Mouse (Mus musculus) hindbrain, embryonic 10.5 days (tissue): ENCODE measurements at regions not wholly inside any gene's neighbourhood (a gene's known extent, or its start where the extent isn't known, plus 50 kb on each side); places are given as distances from the start of the nearest gene placed in this dataset.
"Not testable (repeated sequence)": the region's sequence is repeated elsewhere in the genome, so short reads cannot be mapped to it uniquely, and the experiment has no call there.

Source experiments
- DNase-seq: peaks from one replicate; pipeline ENCODE4 v3.0.0-alpha.2; 2017; ENCODE audit warnings: low spot score
- H3K27ac ChIP-seq: fragments of 300-500 bp; sonication (generic); 2 replicates; pipeline ENCODE4 v1.5.1; 2016; ENCODE audit warnings: mild to moderate bottlenecking, moderate library complexity
- H3K27me3 ChIP-seq: fragments of 300-500 bp; sonication (generic); 2 replicates; pipeline ENCODE4 v1.6.1; 2016; ENCODE audit warnings: mild to moderate bottlenecking; ENCODE audit not compliant: poor library complexity, insufficient read depth, severe bottlenecking
- H3K36me3 ChIP-seq: fragments of 300-500 bp; sonication (generic); 2 replicates; pipeline ENCODE4 v1.6.1; 2016; ENCODE audit warnings: mild to moderate bottlenecking, moderate library complexity
- H3K4me1 ChIP-seq: fragments of 300-500 bp; sonication (generic); replicated peaks from 2 replicates; pipeline ENCODE4 v1.6.1; 2016; ENCODE audit warnings: mild to moderate bottlenecking
- H3K4me3 ChIP-seq: fragments of 300-500 bp; sonication (generic); 2 replicates; pipeline ENCODE4 v1.5.1; 2016; ENCODE audit warnings: mild to moderate bottlenecking, moderate library complexity
- H3K9me3 ChIP-seq: fragments of 300-500 bp; sonication (generic); 2 replicates; pipeline ENCODE4 v1.6.1; 2016; ENCODE audit warnings: mild to moderate bottlenecking, moderate library complexity
- WGBS: fragments of 180-500 bp; shearing (Covaris S2); methylation state at CpG from one replicate; pipeline ENCODE4 v1.1.7; 2016; 5-methylcytosine and 5-hydroxymethylcytosine counted together

DNA sequence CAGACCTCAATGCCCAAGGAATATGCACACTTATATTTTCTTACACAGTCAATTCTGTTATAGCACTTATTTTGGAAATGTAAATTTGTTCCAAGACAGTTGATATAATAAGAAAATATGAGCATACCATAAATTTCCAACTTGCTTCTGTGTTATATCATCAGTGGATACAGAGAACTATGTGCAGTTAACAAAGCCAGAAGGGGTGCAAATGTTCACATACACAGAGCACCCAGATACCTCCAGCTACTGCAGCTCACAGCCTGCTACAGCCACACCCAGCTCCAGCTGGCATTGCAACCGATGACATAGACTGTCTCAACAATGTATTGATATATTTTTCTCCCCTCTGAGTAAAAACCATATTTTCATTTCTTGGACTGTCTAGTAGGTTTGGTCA lies 785.3 kb downstream of the Cypt12 start:
- 89% methylated on average over 1 of the region's 1 CpGs for WGBS

DNA sequence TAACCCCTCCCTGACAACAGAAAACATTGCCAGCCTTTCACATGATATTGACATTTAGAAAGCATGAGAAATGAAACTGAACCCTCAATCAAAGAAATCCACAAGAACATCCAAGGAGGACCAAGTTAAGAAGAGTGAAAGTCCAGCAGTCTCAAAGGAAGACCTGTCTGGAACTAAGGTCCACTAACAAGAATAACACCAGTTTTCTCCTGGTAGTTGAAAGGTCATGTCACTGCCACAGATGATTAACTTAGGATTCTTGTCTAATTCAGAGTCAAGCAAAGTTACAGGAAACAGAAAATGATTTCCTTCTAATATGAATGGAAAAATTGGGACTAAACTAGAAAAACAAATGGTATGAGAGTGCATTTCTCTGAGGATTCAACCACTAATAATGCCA lies 790.7 kb downstream of the Cypt12 start:
- no peak for DNase-seq
- no peak overlapping the region for H3K4me3 ChIP-seq
- H3K9me3 ChIP-seq: no peaks in the 10 kb centered on the region

More for the DNA sequence above, 785.3 kb downstream of the Cypt12 start:
- Histone ChIP-seq H3K27ac (no peak overlapping the region), H3K36me3 (no peaks in the 10 kb centered on the region), H3K27me3 (no peaks in the 10 kb centered on the region), H3K4me3 (no peak overlapping the region), H3K9me3 (no peaks in the 10 kb centered on the region), H3K4me1 (no peaks in the 10 kb centered on the region)
- DNase-seq: no peak

DNA sequence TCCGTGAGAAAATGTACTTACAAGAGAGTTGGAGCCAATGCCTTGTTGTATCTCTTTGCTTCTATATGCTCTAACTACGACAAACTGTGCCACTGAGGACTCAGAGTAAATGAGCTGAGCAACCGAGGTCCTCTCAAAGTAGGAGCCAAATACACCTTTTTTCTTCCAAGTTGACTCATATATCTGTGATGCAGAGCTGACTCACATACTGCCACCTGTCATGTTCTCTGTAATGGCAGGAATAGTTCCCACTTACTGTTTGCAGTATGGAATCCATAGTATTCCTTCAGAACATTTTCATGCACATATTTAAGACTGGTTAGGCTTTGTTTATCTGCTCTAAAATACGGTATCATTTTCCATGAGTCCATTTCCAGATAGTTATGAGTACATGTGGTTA lies 792.1 kb downstream of the Cypt12 start:
- Histone ChIP-seq H3K4me3 (no peak overlapping the region), H3K27ac (no peak overlapping the region), H3K36me3 (no peaks in the 10 kb centered on the region), H3K4me1 (no peaks in the 10 kb centered on the region), H3K9me3 (no peaks in the 10 kb centered on the region), H3K27me3 (no peaks in the 10 kb centered on the region)
- DNase-seq: no peak
- 86% methylated on average over 4 of the region's 4 CpGs for WGBS

More for the DNA sequence above, 790.7 kb downstream of the Cypt12 start:
- H3K27me3 ChIP-seq: no peaks in the 10 kb centered on the region
- no peaks in the 10 kb centered on the region for H3K36me3 ChIP-seq
- no peak overlapping the region for H3K27ac ChIP-seq
- no peaks in the 10 kb centered on the region for H3K4me1 ChIP-seq

DNA sequence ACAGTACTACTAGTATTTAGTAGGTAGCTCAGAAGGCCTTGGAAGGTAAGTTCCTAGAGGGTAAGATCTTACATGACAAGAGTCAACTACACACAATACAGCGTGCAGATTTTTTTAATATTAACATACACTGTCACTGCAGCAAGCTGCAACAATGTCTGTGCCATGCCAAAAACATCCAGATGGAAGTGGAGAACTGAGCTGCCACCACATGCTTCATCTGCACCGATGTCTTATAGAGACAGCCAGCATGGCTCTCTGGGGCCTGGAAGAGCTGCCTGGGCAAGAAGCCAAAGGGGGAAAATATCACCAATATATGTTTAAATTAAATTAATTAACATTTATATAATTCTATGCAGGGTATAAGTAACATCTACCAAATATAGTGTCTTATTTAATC lies 795.3 kb downstream of the Cypt12 start:
- Histone ChIP-seq H3K4me1 (no peaks in the 10 kb centered on the region), H3K4me3 (no peak overlapping the region), H3K27ac (no peak overlapping the region), H3K36me3 (no peaks in the 10 kb centered on the region), H3K27me3 (no peaks in the 10 kb centered on the region), H3K9me3 (no peaks in the 10 kb centered on the region)
- DNase-seq: no peak
- 94% methylated on average over 2 of the region's 2 CpGs for WGBS

DNA sequence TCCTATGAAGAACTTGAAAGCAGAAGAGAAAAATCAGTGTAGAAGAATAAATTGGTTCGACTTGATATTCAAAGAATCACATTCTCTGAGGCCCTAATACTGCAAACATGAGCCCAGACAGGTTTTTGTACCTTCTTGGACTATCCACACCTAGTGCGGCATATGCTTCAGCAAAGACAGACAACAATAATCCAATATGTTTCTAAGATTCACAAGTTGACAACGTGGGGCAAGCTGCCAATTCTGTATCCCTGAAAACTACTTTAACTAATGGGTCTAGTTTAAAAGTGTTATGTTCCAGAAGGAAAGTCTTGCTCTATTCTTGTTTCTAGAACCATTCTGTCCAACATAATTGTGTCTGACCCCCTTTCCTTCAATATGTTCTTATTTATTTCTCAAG lies 796.0 kb downstream of the Cypt12 start:
- Histone ChIP-seq H3K4me1 (no peaks in the 10 kb centered on the region), H3K27ac (no peak overlapping the region), H3K9me3 (no peaks in the 10 kb centered on the region), H3K36me3 (no peaks in the 10 kb centered on the region), H3K27me3 (no peaks in the 10 kb centered on the region), H3K4me3 (no peak overlapping the region)
- no peak for DNase-seq
- WGBS: 86% methylated on average over 3 of the region's 3 CpGs

DNA sequence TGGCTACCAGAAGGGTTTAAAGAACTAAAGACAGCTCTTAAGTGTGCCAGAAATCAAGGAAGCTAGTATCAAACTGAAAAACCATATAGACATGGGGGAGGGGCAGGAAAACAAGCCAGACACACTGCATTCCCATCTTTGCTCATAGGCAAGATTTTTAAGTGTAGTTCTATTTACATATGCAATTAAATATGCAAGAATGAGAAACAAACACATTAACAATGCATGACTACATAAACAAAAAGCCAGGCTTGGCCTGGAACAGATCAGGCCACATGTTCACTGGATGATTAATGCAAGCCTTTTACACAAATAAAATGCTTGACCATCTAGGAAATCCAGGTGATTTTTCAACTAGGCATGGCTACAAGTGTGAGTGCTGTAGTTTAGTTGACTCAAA lies 798.0 kb downstream of the Cypt12 start:
- H3K4me3 ChIP-seq: no peak overlapping the region
- DNase-seq: no peak
- no peaks in the 10 kb centered on the region for H3K9me3 ChIP-seq
- no peak overlapping the region for H3K27ac ChIP-seq
- H3K4me1 ChIP-seq: no peaks in the 10 kb centered on the region
- no peaks in the 10 kb centered on the region for H3K36me3 ChIP-seq
- H3K27me3 ChIP-seq: no peaks in the 10 kb centered on the region

DNA sequence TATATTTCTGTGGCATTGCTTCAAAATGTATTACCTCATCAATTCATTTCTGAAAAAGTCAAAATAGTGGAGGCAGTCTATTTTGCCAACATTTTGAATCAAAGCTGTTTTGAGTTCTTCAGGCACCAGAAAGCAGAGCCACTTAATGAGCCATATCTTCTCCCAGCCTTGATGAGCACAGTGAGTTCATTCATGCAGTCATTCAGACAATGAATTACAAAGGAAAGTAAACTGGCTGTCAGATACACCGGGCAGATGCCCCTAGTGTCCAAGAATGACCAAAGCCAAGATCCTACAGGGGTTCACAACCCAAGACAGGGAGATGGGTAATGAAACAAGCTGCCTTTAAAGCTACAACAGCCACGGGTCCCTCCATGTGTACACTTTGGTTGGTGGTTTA lies 798.7 kb downstream of the Cypt12 start:
- H3K27ac ChIP-seq: no peak overlapping the region
- 55% methylated on average over 2 of the region's 2 CpGs for WGBS
- no peak for DNase-seq
- no peaks in the 10 kb centered on the region for H3K4me1 ChIP-seq
- no peaks in the 10 kb centered on the region for H3K9me3 ChIP-seq
- H3K27me3 ChIP-seq: no peaks in the 10 kb centered on the region
- H3K4me3 ChIP-seq: no peak overlapping the region
- no peaks in the 10 kb centered on the region for H3K36me3 ChIP-seq

DNA sequence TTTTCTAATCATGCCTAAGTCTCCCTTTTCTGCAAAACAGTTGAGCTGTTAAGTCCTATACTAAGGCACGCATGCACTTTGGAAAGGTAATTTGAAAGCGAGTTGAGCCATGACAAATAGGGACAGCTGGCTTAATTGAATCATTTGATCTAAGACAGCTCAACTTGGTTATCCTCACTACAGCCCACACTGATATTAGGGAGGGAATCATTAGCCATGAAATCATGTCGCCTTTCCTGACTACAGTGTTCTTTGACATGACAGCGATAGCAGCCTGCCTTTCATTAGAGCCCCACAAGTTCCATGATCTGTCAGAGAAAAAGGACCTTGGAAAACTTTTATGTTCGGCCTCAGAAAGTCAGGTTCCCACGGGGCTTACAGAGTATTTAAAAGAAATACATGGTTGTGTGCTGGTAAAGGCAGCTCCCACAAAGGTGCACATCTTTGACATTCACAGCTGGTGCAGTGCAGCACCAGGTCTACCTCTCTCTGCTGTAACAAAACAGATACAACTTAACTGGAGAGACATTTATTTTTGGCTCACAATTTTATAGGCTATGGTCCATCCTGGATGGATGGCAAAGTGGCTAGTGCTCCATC lies 803.5 kb downstream of the Cypt12 start:
- H3K9me3 ChIP-seq: no peaks in the 10 kb centered on the region
- H3K36me3 ChIP-seq: no peaks in the 10 kb centered on the region
- H3K27me3 ChIP-seq: no peaks in the 10 kb centered on the region
- no peaks in the 10 kb centered on the region for H3K4me1 ChIP-seq
- no peak for DNase-seq
- no peak overlapping the region for H3K4me3 ChIP-seq
- WGBS: 84% methylated on average over 6 of the region's 6 CpGs
- H3K27ac ChIP-seq: no peak overlapping the region

DNA sequence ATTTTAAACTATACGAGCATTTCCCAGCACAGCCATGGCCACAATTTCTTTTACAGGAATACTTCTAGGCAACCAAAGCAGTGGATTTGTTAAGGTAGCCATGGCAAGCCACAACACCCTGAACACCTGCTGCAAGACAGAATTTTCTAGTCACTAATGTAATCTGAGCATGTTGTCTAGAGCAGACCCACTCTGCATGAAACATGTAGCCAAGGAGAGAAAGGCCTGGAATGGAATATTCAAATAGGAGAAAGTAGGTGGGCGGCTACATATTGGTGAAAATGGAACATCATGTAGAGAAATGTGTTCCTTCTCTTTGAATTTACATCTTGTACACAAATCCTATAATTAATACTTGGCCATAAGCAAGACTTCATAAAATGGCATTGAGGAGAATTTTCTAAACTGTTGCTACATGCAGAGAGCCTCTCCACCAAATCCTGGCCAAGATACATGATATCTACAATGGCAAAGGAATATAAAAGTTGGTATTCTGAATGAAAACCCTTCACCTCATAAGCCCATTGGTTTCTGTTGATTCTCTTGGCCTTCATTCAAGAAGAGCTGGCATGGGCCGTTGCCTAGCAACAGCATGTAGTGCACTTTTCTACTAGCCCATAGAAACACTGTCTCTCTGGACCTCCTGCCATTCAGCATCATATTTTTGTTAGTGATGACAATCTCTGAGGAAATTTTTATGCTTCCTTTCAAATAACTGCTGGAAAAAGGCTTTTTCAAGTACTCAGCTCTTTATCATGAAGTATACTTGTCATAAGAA lies 816.3 kb downstream of the Cypt12 start:
- Histone ChIP-seq H3K4me1 (no peaks in the 10 kb centered on the region), H3K4me3 (no peak overlapping the region), H3K36me3 (no peaks in the 10 kb centered on the region), H3K9me3 (no peaks in the 10 kb centered on the region), H3K27me3 (no peaks in the 10 kb centered on the region), H3K27ac (no peak overlapping the region)
- 90% methylated on average over 3 of the region's 3 CpGs for WGBS
- no peak for DNase-seq

DNA sequence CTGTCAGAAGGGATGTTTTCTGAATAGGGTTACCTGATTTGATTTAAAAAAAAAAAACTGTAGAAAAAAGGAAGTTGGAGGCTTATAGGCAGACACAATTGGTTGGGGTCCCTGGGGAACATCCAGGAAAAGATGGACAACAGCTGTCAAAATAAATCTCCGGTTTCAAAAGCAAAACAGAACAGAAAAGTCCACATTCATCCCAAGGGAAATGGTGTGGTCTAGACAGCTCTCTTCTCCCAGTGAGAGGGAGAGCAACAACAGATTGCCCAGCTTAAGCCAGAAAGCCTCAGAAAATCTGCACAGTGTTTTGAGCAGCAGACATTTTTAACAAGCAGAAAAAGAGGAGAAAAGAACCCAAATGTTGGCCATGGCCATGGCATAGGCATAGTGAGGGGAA lies 830.3 kb downstream of the Cypt12 start:
- no peak overlapping the region for H3K27ac ChIP-seq
- 0 out of 2 replicates have a peak, but pooled peaks cover 3% of the 10 kb centered on the region for H3K9me3 ChIP-seq
- H3K27me3 ChIP-seq: no peaks in the 10 kb centered on the region
- no peak overlapping the region for H3K4me3 ChIP-seq
- 49% methylated on average over 1 of the region's 1 CpGs for WGBS
- H3K36me3 ChIP-seq: no peaks in the 10 kb centered on the region
- no peaks in the 10 kb centered on the region for H3K4me1 ChIP-seq
- DNase-seq: peak; percentile 6

DNA sequence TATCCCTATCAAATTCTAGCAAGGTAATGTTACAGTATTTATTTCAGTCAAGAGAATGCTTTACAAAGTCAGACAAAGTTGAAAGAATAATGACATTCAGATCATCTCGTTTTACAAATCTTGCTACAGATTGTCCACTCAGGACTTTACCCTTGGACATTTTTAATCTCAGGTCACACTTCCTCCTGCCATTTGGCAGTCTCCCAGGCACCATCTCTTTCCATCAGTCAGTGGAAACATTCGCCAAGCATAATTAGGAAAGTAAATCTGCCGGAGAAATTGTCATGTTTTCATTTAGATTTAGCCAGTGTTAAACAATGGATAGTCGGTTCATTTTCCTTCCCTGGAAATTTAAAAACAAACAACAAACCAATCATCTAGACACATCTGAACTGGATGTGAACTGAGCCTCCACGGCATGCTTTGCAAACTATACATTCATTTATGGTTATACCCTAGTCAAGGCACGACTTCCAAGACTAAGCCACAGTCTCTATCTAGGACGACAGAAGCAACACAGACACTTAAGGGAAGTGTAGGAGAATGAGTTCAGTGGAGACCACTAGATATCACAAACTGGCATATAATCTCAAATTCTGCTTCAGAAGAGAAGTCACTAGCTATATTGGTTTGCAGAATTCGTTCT lies 839.4 kb downstream of the Cypt12 start:
- H3K9me3 ChIP-seq: no peaks in the 10 kb centered on the region
- H3K4me3 ChIP-seq: no peak overlapping the region
- no peak for DNase-seq
- no peaks in the 10 kb centered on the region for H3K4me1 ChIP-seq
- no peaks in the 10 kb centered on the region for H3K36me3 ChIP-seq
- H3K27ac ChIP-seq: no peak overlapping the region
- no peaks in the 10 kb centered on the region for H3K27me3 ChIP-seq
- 82% methylated on average over 8 of the region's 8 CpGs for WGBS

DNA sequence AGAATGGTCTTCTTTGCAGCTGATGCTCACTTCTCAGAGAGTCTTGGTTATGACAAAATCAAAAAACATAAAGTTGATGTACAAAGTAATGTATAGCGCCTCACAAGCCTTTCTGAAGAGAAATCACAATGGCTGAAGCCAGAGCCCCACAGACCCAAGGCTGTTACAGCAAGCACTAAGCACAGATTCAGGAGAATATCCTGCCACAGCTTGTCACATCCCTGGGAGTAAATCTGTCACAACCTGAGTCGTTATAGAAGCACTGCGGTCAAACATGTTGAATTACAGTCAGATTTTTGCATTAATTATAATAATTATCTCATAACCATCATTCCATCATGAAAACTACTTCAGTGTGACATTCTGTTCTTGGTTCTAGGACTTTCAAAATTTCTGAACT lies 825.7 kb downstream of the 1700064H15Rik start:
- Histone ChIP-seq H3K9me3 (no peaks in the 10 kb centered on the region), H3K27ac (no peak overlapping the region), H3K4me1 (no peaks in the 10 kb centered on the region), H3K27me3 (no peaks in the 10 kb centered on the region), H3K36me3 (no peaks in the 10 kb centered on the region), H3K4me3 (no peak overlapping the region)
- WGBS: 85% methylated on average over 3 of the region's 3 CpGs
- no peak for DNase-seq

DNA sequence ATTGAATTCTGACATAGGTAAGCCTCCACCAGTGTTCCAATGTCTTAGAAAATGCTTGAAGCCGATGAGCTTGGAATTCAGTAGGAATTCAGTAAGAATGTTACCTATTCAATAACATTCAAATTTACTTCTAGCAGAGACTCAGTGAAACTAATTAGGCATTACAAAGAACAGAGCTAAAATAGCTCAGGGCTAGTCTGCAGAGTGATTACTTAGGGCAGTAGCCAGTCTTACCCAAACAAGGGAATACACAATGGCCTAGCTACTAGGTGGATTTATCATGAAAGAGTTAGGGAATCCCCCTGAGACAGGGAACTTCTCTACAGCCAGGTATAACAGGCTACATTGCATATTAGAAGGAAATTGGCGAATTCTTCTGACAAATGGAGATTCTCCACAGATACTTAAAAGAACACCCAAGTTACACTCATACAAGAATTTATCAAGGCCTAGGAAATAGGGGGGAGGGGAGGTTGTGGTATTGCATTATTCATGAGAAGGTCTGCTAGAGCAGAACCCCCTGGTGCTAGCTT lies 799.6 kb downstream of the 1700064H15Rik start:
- DNase-seq, H3K27me3 ChIP-seq: not testable (repeated sequence)
- WGBS: 39% methylated on average over 2 of the region's 2 CpGs

More for the DNA sequence above, 799.6 kb downstream of the 1700064H15Rik start:
- H3K9me3 ChIP-seq, H3K4me3 ChIP-seq, H3K36me3 ChIP-seq, H3K27ac ChIP-seq, H3K4me1 ChIP-seq: not testable (repeated sequence)
